Mouse (Mus musculus): Measurements from ENCODE around the gene Cracr2a.
"Not testable (repeated sequence)": the region's sequence is repeated elsewhere in the genome, so short reads cannot be mapped to it uniquely, and the experiment has no call there.

The Cracr2a gene

GRCm38 (mm10) chr6:127561231-127562020 lies at the start of gene Cracr2a:
Cracr2a (plus strand) TSS chr6:127561338.
- DNase-seq, result peak; percentile 85 to 86

DNA sequence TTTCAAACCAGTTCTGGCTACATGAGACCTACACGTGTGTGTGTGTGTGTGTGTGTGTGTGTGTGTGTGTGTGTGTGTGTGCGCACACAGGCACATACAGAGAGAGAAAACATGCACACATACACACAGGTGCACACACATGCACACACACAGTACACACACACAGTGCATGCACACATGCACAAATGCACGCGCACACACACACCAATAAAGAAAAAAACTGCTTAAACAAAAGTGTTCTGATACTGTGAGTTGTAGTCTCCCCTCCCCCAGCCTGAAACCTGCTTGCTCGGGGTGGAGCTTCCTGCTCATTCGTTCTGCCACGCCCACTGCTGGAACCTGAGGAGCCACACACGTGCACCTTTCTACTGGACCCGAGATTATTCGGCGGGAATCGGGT lies 47.4 kb upstream of the Cracr2a start:
- not testable (repeated sequence) for DNase-seq

DNA sequence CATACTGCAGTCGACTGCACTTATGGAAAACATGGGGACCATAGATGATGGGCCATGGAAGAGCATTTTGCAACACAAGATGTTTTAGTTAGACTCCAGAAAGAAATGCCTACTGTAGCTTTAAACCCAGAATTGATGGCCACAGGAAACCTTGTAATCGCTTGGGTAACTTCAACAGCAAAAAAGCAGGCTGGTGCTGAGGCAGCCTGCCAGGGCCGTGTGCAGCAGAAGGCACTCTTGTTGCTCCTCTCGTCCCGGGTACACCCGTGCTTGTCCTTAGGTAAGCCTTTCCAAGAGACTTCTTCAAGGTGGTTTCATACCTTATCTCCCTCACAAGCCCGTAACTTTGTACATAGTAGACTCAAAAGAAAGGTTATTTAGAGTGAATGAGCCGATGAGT lies 40.0 kb upstream of the Cracr2a start:
- DNase-seq, result peak; percentile 50 to 56

GRCm38 (mm10) chr6:127522326-127522725 lies 38.8 kb upstream of the Cracr2a start:
- DNase-seq, result no peak

- DNase-seq, result peak; percentile 86 to 88
Observed at GRCm38 (mm10) chr6:127524442-127524841, 36.7 kb upstream of the Cracr2a start.

- peak; percentile 49 to 51 for DNase-seq
Observed at GRCm38 (mm10) chr6:127528625-127529024, 32.5 kb upstream of the Cracr2a start.

DNA sequence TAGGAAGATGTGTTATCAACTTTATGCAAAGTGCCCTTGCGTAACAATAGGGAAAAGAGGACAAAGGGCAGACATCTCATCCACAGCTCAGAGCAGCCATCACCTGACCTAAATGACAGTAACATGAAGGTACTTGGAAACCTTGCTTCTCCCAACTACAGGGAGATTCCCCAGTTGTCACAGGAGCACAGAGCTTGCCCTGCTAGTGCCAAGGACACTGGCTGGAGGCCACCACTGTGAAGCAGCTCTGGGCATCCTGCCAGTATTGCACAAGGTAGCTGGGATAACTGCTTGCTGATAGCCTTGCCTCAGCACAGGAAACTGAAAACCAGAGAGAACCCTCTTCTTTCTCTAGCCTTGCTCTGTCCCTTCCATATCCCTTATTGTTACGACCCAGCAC lies 31.7 kb upstream of the Cracr2a start:
- DNase-seq, result peak; percentile 95 to 96

DNA sequence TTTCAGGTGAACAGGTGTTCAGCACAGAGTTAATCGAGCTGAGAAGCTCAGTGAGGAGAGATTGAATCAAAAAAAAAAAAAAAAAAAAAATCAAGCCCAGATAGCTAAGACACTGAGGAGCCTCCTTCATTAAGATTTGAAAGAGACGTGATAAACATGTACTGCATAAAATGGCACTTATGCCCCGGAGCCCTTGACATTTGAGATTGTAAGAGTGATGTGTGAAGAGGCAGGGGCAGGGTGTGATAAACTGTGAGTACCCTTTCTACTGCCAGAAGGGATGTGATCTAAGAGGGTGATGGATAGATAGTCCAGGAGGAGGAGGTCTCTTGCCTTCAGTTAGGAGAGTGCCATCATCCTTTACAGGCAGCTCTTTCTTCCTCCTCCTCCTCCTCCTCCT lies 30.9 kb upstream of the Cracr2a start:
- DNase-seq, result no peak

- DNase-seq, result no peak
Observed at GRCm38 (mm10) chr6:127531412-127532205, 29.5 kb upstream of the Cracr2a start.

- no peak for DNase-seq
Observed at GRCm38 (mm10) chr6:127532304-127532703, 28.8 kb upstream of the Cracr2a start.

DNA sequence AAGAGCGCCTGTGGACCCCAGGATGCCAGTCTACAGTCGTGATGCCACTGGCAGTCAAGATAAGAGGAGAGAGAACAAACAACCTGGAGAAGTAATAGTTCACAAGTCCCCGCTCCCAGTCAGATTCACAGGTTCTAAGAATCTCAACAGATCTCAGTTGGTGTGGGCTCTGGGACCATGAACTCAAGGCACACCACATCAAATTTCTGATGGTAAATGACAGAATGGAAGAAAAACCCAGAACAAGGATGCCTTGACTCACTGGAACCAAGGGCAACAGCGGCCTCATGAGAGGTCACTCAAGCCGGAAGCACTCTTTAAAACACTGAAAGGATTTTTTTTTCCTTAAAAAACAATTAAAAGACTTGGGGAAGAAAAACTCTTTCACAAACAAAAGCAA lies 27.4 kb upstream of the Cracr2a start:
- DNase-seq, result no peak

GRCm38 (mm10) chr6:127537035-127537434 lies 24.1 kb upstream of the Cracr2a start:
- no peak for DNase-seq

DNA sequence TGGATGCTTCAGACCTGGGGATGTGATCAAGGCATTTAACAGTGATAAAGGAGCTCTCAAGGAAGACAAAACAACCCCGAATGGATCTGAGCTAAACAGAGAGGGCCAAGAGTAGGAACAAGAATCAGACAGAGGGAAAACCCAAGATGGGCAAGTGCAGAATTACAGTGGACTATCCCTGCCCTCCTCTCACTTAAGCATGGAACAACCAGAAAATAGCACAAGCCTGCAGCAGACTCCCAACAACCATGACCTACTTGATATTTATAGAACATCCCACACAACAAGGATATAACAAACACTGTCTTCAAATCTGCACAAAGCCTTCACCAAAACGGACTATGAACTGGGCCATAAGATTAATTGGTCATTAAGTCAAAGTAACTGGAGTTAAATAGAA lies 23.0 kb upstream of the Cracr2a start:
- no peak for DNase-seq

DNA sequence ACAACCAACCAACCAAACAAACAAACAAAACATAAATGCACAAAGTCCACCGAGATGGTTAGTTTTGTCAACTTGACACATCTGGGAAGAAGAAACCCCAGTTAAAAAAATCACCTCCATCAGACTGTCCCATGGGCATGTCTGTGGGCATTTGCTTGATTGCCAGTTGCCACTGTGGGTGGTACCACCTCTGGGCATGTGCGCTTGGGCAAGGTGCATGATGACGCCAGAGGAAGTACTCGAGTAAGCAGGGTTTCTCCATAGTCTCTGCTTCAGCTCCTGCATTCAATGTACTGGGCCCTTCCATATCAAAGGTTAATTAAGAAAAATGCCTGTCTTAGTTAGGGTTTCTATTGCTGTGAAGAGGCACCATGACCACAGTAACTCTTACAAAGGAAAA lies 21.9 kb upstream of the Cracr2a start:
- no peak for DNase-seq

- no peak for DNase-seq
Observed at GRCm38 (mm10) chr6:127539659-127540058, 21.5 kb upstream of the Cracr2a start.

DNA sequence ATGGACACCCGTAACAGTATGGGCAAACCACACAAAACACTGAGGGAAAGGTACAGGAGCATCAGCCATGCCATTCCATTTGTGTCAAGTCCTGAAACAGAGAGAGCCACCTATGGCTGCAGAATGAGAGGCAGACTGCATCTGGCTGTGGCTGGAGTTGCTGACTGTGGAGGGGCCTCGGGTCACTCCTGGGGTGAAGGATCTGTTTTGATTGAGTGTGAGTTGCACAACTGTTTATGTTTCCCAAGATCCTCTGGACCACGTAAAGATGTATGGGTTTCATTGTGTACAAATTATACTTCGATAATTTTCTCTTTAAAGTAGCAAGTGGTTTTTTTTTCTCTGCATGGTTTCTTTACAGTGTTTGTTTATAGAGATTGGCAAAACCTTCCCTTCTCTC lies 20.6 kb upstream of the Cracr2a start:
- no peak for DNase-seq

- peak; percentile 79 to 87 for DNase-seq
Observed at GRCm38 (mm10) chr6:127541617-127542374, 19.3 kb upstream of the Cracr2a start.

DNA sequence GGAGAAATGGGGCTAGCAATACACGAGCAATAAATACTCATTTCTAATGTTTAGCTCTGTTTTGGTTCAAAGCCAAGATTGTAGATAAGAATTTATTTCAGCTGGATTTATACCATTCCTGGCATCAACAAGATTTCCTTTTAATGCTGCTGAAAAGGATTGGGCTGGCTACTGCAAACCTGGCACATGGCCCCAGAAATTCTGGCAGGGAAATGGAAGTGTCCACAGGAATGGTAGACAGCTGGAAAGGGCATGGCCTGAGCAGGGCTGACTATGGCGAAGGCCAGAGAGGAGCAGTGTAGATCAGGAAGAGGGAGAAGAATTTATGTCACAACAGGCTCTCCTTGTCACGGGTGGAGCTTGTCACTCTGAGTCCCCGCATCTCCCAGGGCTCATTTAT lies 14.5 kb upstream of the Cracr2a start:
- peak; percentile 72 to 79 for DNase-seq

DNA sequence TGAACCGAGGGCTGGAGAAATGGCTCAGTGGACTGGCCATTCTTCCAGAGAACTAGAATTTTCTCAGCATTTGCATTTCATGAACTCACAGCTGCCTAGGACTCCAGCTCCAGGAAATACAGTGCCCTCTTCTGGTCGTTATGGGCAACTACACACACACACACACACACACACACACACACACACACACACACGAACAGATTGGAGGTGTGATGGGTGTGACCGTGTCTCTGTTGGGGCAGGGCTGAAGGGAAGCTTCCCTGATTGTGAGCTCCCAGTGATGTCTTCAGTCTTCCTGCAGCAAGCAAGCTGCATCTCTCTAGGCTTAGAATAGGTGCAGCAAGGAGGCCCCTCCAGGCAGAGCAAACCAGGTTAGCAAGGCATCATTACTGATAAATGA lies 8.2 kb upstream of the Cracr2a start:
- no peak for DNase-seq

GRCm38 (mm10) chr6:127555553-127555952 lies 5.6 kb upstream of the Cracr2a start:
- no peak for DNase-seq

DNA sequence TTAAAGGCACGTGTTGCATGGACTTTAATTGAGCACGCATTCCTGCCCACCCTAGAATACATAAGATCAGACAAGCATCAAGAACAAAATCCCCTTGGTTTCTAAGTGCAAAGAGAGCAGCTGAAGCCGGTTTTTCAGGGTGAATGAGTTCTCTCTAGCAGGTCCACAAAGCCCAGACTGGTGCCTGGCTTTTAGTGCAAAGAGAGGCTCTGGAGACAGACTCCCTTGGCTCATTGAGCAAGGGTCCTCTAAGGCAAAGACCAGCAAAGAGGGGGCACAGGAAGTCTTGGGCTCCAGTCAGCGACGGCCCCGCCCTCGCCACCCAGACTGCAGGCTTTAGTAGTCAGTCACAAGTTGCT lies 287 bp upstream of the Cracr2a start:
- no peak for DNase-seq

DNA sequence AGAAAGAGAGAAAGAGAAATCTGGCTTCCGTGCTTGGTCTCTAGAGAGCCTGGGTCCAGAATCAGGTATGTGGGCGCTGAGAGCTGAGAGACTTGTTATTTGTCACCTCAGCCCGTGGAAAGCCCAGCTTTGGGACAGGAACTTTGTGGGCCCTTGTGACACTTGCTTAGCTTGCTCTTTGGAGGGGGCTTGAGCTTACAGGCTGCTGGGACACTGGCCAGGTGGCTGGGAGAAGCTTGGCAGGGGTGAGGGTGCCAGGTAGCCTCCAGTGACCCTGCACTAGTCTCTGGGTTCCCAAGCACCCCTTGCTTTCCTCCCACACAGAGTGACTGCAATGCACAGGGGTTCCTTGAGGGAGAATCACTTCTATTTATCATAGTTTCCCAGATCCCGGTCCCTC lies 2.4 kb downstream of the Cracr2a start:
- DNase-seq, result no peak

DNA sequence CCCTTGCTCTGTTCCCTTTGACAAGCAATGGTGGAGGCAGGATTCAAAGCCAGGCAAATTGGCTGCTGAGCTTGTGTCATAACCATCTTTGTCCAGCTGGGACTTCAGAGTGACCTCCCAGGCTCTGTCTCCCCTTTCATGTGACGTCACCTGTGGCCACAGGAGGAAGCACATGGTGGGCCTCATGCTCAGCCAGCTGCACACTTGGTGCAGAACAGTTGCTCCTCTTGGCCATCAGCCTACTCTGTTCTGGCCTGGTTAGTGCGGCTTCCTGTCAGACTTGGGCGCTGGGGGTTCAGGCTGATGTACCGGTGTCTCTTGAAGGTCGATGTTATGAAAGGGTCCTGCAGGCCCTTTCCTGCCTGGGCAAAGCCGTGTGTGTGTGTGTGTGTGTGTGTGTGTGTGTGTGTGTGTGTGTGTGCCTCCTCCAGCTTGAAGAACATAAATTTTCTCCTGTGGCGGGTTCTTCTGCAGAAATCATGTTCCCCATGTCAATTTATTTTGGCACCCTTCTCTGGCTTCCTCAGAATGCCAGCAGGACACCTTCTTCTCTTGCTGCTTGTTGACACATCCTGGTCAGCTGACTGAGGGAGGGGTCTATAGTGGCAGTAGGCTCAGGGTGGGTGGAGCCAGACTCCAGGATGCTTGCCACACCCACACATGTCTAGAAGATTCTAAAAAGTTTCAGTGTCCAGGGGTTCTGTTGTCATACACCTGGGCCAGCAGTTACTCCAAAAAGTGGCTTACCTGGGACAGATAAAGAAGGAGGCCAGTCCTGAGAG lies 5.0 kb downstream of the Cracr2a start:
- DNase-seq, result peak; percentile 59 to 67

All from cerebellum, postnatal 10 days (tissue).